Mouse (Mus musculus) lung, postnatal 0 days (tissue): Measurements from ENCODE around the gene Fkbp1b. TPM values are rescaled to one million over a fixed set of nuclear protein-coding genes. Genes with fewer than 3 reads are reported as not detected.

Experiments used
- ATAC-seq: fragments of 200-750 bp; cut with Nextera tagmentation; 2 replicates; pipeline ENCODE4 v1.8.0; 2017; ENCODE audit warnings: moderate library complexity
- DNase-seq: peaks from one replicate; pipeline ENCODE4 v3.0.0-alpha.2; 2016; ENCODE audit warnings: low spot score
- H3K27ac ChIP-seq: fragments of 300-500 bp; sonication (generic); 2 replicates; pipeline ENCODE4 v1.5.1; 2014; ENCODE audit warnings: antibody characterized with exemption, mild to moderate bottlenecking, low read length, mixed read lengths
- H3K27me3 ChIP-seq: fragments of 300-500 bp; sonication (generic); replicated peaks from 2 replicates; pipeline ENCODE4 v1.6.1; 2014; ENCODE audit warnings: low read length, mixed read lengths; ENCODE audit not compliant: insufficient read depth
- H3K36me3 ChIP-seq: fragments of 300-500 bp; sonication (generic); 2 replicates; pipeline ENCODE4 v1.6.1; 2014; ENCODE audit warnings: low read length, mixed read lengths; ENCODE audit not compliant: insufficient read depth
- H3K4me1 ChIP-seq: fragments of 300-500 bp; sonication (generic); 2 replicates; pipeline ENCODE4 v1.6.1; 2014; ENCODE audit warnings: antibody characterized with exemption, low read depth, low read length, mixed read lengths; ENCODE audit not compliant: insufficient read depth
- H3K4me2 ChIP-seq: fragments of 300-500 bp; sonication (generic); replicated peaks from 2 replicates; pipeline ENCODE4 v1.6.1; 2014; ENCODE audit warnings: low read depth, mild to moderate bottlenecking, low read length, moderate library complexity, mixed read lengths
- H3K4me3 ChIP-seq: fragments of 300-500 bp; sonication (generic); 2 replicates; pipeline ENCODE4 v1.5.1; 2014; ENCODE audit warnings: low read depth, low read length
- H3K9ac ChIP-seq: fragments of 300-500 bp; sonication (generic); replicated peaks from 2 replicates; pipeline ENCODE4 v1.6.1; 2014; ENCODE audit warnings: low read depth, mild to moderate bottlenecking
- H3K9me3 ChIP-seq: fragments of 300-500 bp; sonication (generic); 2 replicates; pipeline ENCODE4 v1.6.1; 2016; ENCODE audit warnings: low read length, mixed read lengths
- CTCF ChIP-seq: IDR thresholded peaks from 2 replicates; pipeline ENCODE4 v1.5.1; 2016; ENCODE audit warnings: antibody characterized with exemption, mild to moderate bottlenecking
- EP300 ChIP-seq: IDR thresholded peaks from 2 replicates; pipeline ENCODE4 v1.6.1; 2016; ENCODE audit warnings: antibody characterized with exemption, mild to moderate bottlenecking, control low read depth
- WGBS: fragments of 180-500 bp; shearing (Covaris S2); extraction: QIAGEN DNeasy Blood & Tissue Kit; methylation state at CpG from one replicate; pipeline ENCODE4 v1.1.7; 2014; 5-methylcytosine and 5-hydroxymethylcytosine counted together
- polyA plus RNA-seq: library from polyadenylated mRNA; unstranded; fragments of >200 nt; fragmentation: Nextera tagmentation; extraction: Ambion mirVana; gene quantifications from 2 replicates; pipeline ENCODE4 v1.2.1, GENCODE M21; 2015

Fkbp1b gene
- polyA plus RNA-seq, 1 experiment from 2014 or later, result 13.7 TPM

- TF ChIP-seq CTCF (peak; percentile 50), EP300 (no peak)
- H3K4me3 ChIP-seq, result no peak overlapping the region
- ATAC-seq (no peak), DNase-seq (no peak)
- no peak overlapping the region for H3K27ac ChIP-seq
- H3K9ac ChIP-seq, result no peak overlapping the region
- 94% methylated on average over 5 of the region's 5 CpGs for WGBS
- H3K36me3 ChIP-seq, result 0 out of 2 replicates have a peak, but pooled peaks cover 5% of the 10 kb centered on the region
- H3K4me1 ChIP-seq, result peaks cover 6% of the 10 kb centered on the region
- H3K27me3 ChIP-seq, result no peaks in the 10 kb centered on the region
- H3K9me3 ChIP-seq, result no peaks in the 10 kb centered on the region
- no peak overlapping the region for H3K4me2 ChIP-seq
Measured at GRCm38 (mm10) chr12:4879048-4879447, 37.7 kb upstream of the Fkbp1b start.

- Histone ChIP-seq H3K9me3 (no peaks in the 10 kb centered on the region), H3K27me3 (no peaks in the 10 kb centered on the region), H3K9ac (no peak overlapping the region), H3K36me3 (0 out of 2 replicates have a peak, but pooled peaks cover 5% of the 10 kb centered on the region), H3K4me2 (no peak overlapping the region), H3K4me1 (peaks cover 11% of the 10 kb centered on the region), H3K4me3 (no peak overlapping the region), H3K27ac (no peak overlapping the region)
- no peak for DNase-seq
- ATAC-seq, result no peak
- 80% methylated on average over 9 of the region's 9 CpGs for WGBS
- no peak for TF ChIP-seq CTCF
- no peak for TF ChIP-seq EP300
Measured at GRCm38 (mm10) chr12:4878296-4878783, 36.9 kb upstream of the Fkbp1b start.

- H3K9me3 ChIP-seq, result no peaks in the 10 kb centered on the region
- H3K4me2 ChIP-seq, result no peak overlapping the region
- peaks cover 11% of the 10 kb centered on the region for H3K4me1 ChIP-seq
- DNase-seq (no peak), ATAC-seq (no peak)
- no peak overlapping the region for H3K27ac ChIP-seq
- no peak overlapping the region for H3K4me3 ChIP-seq
- H3K9ac ChIP-seq, result no peak overlapping the region
- no peak for TF ChIP-seq EP300
- TF ChIP-seq CTCF, result no peak
- 87% methylated on average over 8 of the region's 8 CpGs for WGBS
- no peaks in the 10 kb centered on the region for H3K36me3 ChIP-seq
- no peaks in the 10 kb centered on the region for H3K27me3 ChIP-seq
Measured at GRCm38 (mm10) chr12:4875623-4876022, 34.2 kb upstream of the Fkbp1b start.

- Histone ChIP-seq H3K27ac (no peak within 1 kb of the TSS), H3K36me3 (no peaks in the 10 kb centered on the region), H3K4me3 (peak within 1 kb of the TSS; percentile 31), H3K27me3 (no peaks in the 10 kb centered on the region), H3K9me3 (no peaks in the 10 kb centered on the region), H3K4me1 (peaks cover 11% of the 10 kb centered on the region), H3K9ac (0 out of 2 replicates have a peak within 1 kb of the TSS, but pooled peaks have one; percentile 16), H3K4me2 (peak within 1 kb of the TSS; percentile 65)
- WGBS, result 1% methylated on average over 24 of the region's 24 CpGs
- peak; percentile 89 for DNase-seq
- TF ChIP-seq EP300, result no peak
- no peak for TF ChIP-seq CTCF
- peak; percentile 94 for ATAC-seq
Measured at GRCm38 (mm10) chr12:4874161-4874927, 33.0 kb upstream of the Fkbp1b start, which contains the start of gene Mfsd2b. Gene Mfsd2b, minus strand, starts transcription at chr12:4874359.

DNA sequence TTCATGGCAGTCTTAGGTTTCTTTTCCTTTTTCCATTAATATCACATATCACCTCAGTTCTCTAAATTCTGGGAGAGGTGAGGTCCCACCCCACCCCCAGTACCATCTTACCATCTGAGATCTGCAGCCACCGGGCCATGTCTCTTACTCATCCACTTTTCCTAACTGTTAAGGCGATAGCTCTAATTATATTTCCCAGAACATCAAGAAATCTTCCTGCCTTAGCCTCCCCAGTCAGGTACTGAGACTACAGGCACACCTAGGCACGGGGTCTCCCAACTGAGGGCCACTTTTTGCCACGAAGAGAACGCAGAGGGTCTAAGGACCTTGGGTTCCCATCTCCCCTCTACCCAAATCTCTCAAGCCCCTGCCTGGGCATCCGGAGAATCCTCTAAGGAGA lies 32.1 kb upstream of the Fkbp1b start:
- Histone ChIP-seq H3K9ac (no peak overlapping the region), H3K4me2 (peak overlapping the region; percentile 65)
- 78% methylated on average over 6 of the region's 6 CpGs for WGBS

DNA sequence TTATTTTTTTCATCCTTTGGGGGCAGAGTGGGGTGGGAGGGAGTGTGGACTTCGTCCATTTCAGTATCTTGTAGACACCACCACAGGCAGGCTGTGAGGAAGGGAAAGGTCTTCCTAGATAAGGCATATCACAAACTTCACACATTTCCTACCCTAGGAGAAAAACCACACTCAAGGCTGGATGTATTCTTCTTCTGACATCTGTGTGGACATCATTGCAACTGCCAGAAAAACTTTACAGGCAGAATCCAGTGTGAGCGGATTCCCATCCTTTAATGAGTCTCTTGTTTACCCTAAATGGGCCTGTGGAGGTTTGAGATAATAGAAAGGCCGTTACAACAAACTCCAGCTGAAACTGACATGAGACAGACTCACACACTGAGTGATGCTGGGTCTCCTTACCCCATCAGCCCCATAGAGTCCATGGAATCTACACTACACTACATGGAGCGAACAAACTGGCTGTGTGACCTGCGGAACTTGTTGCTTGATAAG lies 31.6 kb upstream of the Fkbp1b start:
- DNase-seq, result no peak
- no peak overlapping the region for H3K27ac ChIP-seq

More for the DNA sequence above, 32.1 kb upstream of the Fkbp1b start:
- ATAC-seq (no peak), DNase-seq (no peak)
- TF ChIP-seq EP300 (no peak), CTCF (no peak)
- H3K4me3 ChIP-seq, result 0 out of 2 replicates have a peak overlapping the region, but pooled peaks have one; percentile 31
- H3K9me3 ChIP-seq, result no peaks in the 10 kb centered on the region
- peaks cover 11% of the 10 kb centered on the region for H3K4me1 ChIP-seq
- no peak overlapping the region for H3K27ac ChIP-seq
- no peaks in the 10 kb centered on the region for H3K36me3 ChIP-seq
- H3K27me3 ChIP-seq, result no peaks in the 10 kb centered on the region

More for the DNA sequence above, 31.6 kb upstream of the Fkbp1b start:
- Histone ChIP-seq H3K4me2 (no peak overlapping the region), H3K4me1 (peaks cover 11% of the 10 kb centered on the region), H3K4me3 (no peak overlapping the region), H3K9ac (no peak overlapping the region), H3K9me3 (no peaks in the 10 kb centered on the region), H3K27me3 (no peaks in the 10 kb centered on the region), H3K36me3 (no peaks in the 10 kb centered on the region)
- no peak for ATAC-seq
- no peak for TF ChIP-seq CTCF
- no peak for TF ChIP-seq EP300
- 67% methylated on average over 5 of the region's 5 CpGs for WGBS
